Mouse (Mus musculus) testis, adult 10 weeks (tissue): ENCODE measurements around the gene Six1. TPM values are rescaled to one million over a fixed set of nuclear protein-coding genes. Genes with fewer than 3 reads are reported as not detected.

Experiments
- polyA plus RNA-seq: library from polyadenylated mRNA; stranded (reverse); fragments of 350-450 nt; fragmentation: Illumina TruSeq; extraction: RNeasy Lipid Tissue Mini Kit (QIAGEN cat#74804); gene quantifications from one replicate; pipeline ENCODE4 v1.2.3, GENCODE M21; 2014; ENCODE audit warnings: low read depth, low replicate concordance

Gene Six1
- 1.2 TPM for polyA plus RNA-seq

GRCm38 (mm10) chr12:73053668-73054241, at the start of gene Six1:
Gene Six1 (minus strand): TSS chr12:73053887.

Other genes with a start within 250 kb of the Six1 start
- gene Six6, start 114.0 kb downstream of the Six1 start, polyA plus RNA-seq = not detected
- gene 4930447C04Rik, start 113.1 kb downstream of the Six1 start, polyA plus RNA-seq = 146 TPM
- 1.1 TPM for gene Six4, start 59.6 kb upstream of the Six1 start, polyA plus RNA-seq
- gene Mnat1, start 69.8 kb upstream of the Six1 start, polyA plus RNA-seq = 11.1 TPM
- 75.7 TPM for gene Trmt5, start 232.8 kb upstream of the Six1 start, polyA plus RNA-seq
- gene Slc38a6, start 232.9 kb upstream of the Six1 start, polyA plus RNA-seq = 12.8 TPM